8 mouse cellular contexts compared by ENCODE assay signal in genomic region chr11:89301331-89302055, GRCm38 (mm10). TPM values are rescaled to one million over a fixed set of nuclear protein-coding genes. Genes with fewer than 3 reads are reported as not detected.
DNase-seq lines count a peak whose midpoint lies in the region; ATAC-seq and TF ChIP-seq lines count a peak whose summit lies in the region.

No protein-coding gene starts in this region.

- H3K27ac ChIP-seq in embryonic facial prominence, embryonic 15.5 days (replicated peaks), result peak overlapping the region; percentile 85
- H3K27ac ChIP-seq in hindbrain, embryonic 13.5 days, result peak overlapping the region; percentile 88
- H3K27ac ChIP-seq in limb, embryonic 15.5 days, result peak overlapping the region; percentile 89
- H3K27ac ChIP-seq in olfactory bulb, adult 2 months (ENCODE audit: insufficient read depth, low read depth, low read length), result peak overlapping the region; percentile 59

- peaks cover 72% of the 10 kb centered on the region for H3K9me3 ChIP-seq in G1E (replicated peaks)
- no peaks in the 10 kb centered on the region for H3K9me3 ChIP-seq in embryonic facial prominence, embryonic 15.5 days (replicated peaks)
- no peaks in the 10 kb centered on the region for H3K9me3 ChIP-seq in hindbrain, embryonic 13.5 days
- H3K9me3 ChIP-seq in limb, embryonic 15.5 days, result no peaks in the 10 kb centered on the region

- no peak for TF ChIP-seq CTCF in G1E (IDR thresholded peaks at IDR 0.05; ENCODE audit: low read depth, low read length)
- no peak for TF ChIP-seq CTCF in olfactory bulb, adult 2 months (IDR thresholded peaks at IDR 0.05; ENCODE audit: insufficient read depth, low read depth, low read length)

- no peak for ATAC-seq in G1E (ENCODE audit: extremely low read depth, insufficient number of reproducible peaks, low FRiP score, poor library complexity, severe bottlenecking)
- no peak for ATAC-seq in embryonic facial prominence, embryonic 15.5 days (ENCODE audit: insufficient number of reproducible peaks, low FRiP score, low TSS enrichment, low read depth)
- ATAC-seq in hindbrain, embryonic 13.5 days (ENCODE audit: low FRiP score), result no peak
- no peak for ATAC-seq in limb, embryonic 15.5 days (ENCODE audit: insufficient number of reproducible peaks, low FRiP score, low TSS enrichment, low read depth)
- ATAC-seq in erythroblast, adult 5-6 weeks (replicated peaks; ENCODE audit: low FRiP score, poor library complexity, severe bottlenecking), result no peak

- peak overlapping the region; percentile 93 for H3K4me2 ChIP-seq in embryonic facial prominence, embryonic 15.5 days (replicated peaks)
- H3K4me2 ChIP-seq in hindbrain, embryonic 13.5 days, result peak overlapping the region; percentile 94
- peak overlapping the region; percentile 94 for H3K4me2 ChIP-seq in limb, embryonic 15.5 days

- H3K36me3 ChIP-seq in G1E (replicated peaks), result no peaks in the 10 kb centered on the region
- H3K36me3 ChIP-seq in embryonic facial prominence, embryonic 15.5 days, result no peaks in the 10 kb centered on the region
- no peaks in the 10 kb centered on the region for H3K36me3 ChIP-seq in hindbrain, embryonic 13.5 days
- H3K36me3 ChIP-seq in limb, embryonic 15.5 days, result no peaks in the 10 kb centered on the region

- no peaks in the 10 kb centered on the region for H3K4me1 ChIP-seq in G1E (ENCODE audit: insufficient read depth, low read depth, low read length)
- H3K4me1 ChIP-seq in embryonic facial prominence, embryonic 15.5 days, result peaks cover 34% of the 10 kb centered on the region
- peaks cover 34% of the 10 kb centered on the region for H3K4me1 ChIP-seq in hindbrain, embryonic 13.5 days (replicated peaks)
- H3K4me1 ChIP-seq in limb, embryonic 15.5 days, result peaks cover 39% of the 10 kb centered on the region
- H3K4me1 ChIP-seq in olfactory bulb, adult 2 months (ENCODE audit: control insufficient read depth, insufficient read depth, low read length), result peaks cover 16% of the 10 kb centered on the region

- H3K4me3 ChIP-seq in G1E (ENCODE audit: low read depth, low read length), result peak overlapping the region; percentile 9; the same call in 1 of the 2 replicates
- peak overlapping the region; percentile 77 for H3K4me3 ChIP-seq in embryonic facial prominence, embryonic 15.5 days (replicated peaks)
- peak overlapping the region; percentile 69 for H3K4me3 ChIP-seq in hindbrain, embryonic 13.5 days
- peak overlapping the region; percentile 76 for H3K4me3 ChIP-seq in limb, embryonic 15.5 days
- peak overlapping the region; percentile 69 for H3K4me3 ChIP-seq in olfactory bulb, adult 2 months (ENCODE audit: insufficient read depth, low read depth, low read length)

- WGBS in embryonic facial prominence, embryonic 15.5 days, result under 1% methylated on average over 53 of the region's 53 CpGs
- WGBS in hindbrain, embryonic 13.5 days, result under 1% methylated on average over 44 of the region's 53 CpGs
- under 1% methylated on average over 53 of the region's 53 CpGs for WGBS in limb, embryonic 15.5 days
- under 1% methylated on average over 53 of the region's 53 CpGs for WGBS in olfactory bulb, adult 2 months

- H3K27me3 ChIP-seq in G1E (ENCODE audit: insufficient read depth, low read length), result no peaks in the 10 kb centered on the region
- peaks cover 11% of the 10 kb centered on the region for H3K27me3 ChIP-seq in embryonic facial prominence, embryonic 15.5 days
- peaks cover 15% of the 10 kb centered on the region; the same call in 1 of the 2 replicates for H3K27me3 ChIP-seq in hindbrain, embryonic 13.5 days
- peaks cover 19% of the 10 kb centered on the region; the same call in 1 of the 2 replicates for H3K27me3 ChIP-seq in limb, embryonic 15.5 days

- peak overlapping the region; percentile 57 for H3K9ac ChIP-seq in embryonic facial prominence, embryonic 15.5 days
- H3K9ac ChIP-seq in hindbrain, embryonic 13.5 days, result peak overlapping the region; percentile 79
- H3K9ac ChIP-seq in limb, embryonic 15.5 days, result peak overlapping the region; percentile 61

- peak; percentile 89 for DNase-seq in heart, adult 11 months
- no peak for DNase-seq in heart, adult 9 months (ENCODE audit: low spot score in 2 of 2)
- DNase-seq in G1E (ENCODE audit: low spot score), result no peak

- no peak for TF ChIP-seq POLR2A in olfactory bulb, adult 2 months (IDR thresholded peaks at IDR 0.05; ENCODE audit: insufficient read depth, low read depth, low read length)

RNA-seq across cellular contexts. Expression of gene Nog, which starts 0.6 kb away (rescaled TPM):
- total RNA-seq in G1E (2014; fragmentation: Nextera tagmentation) (not detected in 2 replicates), G1E (2017) (0.06 TPM in 1 of 2 replicates, not detected in the other)
- polyA plus RNA-seq in G1E (2012), result not detected in 2 replicates
- polyA plus RNA-seq in embryonic facial prominence, embryonic 15.5 days (2015; fragmentation: Nextera tagmentation; extraction: Ambion mirVana), result 5.3 and 5.6 TPM in 2 replicates
- polyA plus RNA-seq in hindbrain, embryonic 13.5 days (2015; fragmentation: Nextera tagmentation; extraction: Ambion mirVana), result 2.0 and 2.7 TPM in 2 replicates
- 4.1 and 4.3 TPM in 2 replicates for polyA plus RNA-seq in limb, embryonic 15.5 days (2015; fragmentation: Nextera tagmentation; extraction: Ambion mirVana)
- polyA plus RNA-seq in olfactory bulb, adult 2 months (2012; ENCODE audit: insufficient read depth, insufficient read length, low replicate concordance, missing spikeins), result not detected in 2 replicates
- total RNA-seq in erythroblast, adult 5-6 weeks (2015; ENCODE audit: low replicate concordance), result not detected in 2 replicates
- total RNA-seq in erythroblast, adult 5-6 weeks (2017; ENCODE audit: low replicate concordance), result not detected in 2 replicates

Comparison
In these comparisons a context has a peak if more than half of its experiments do, and no peak if none do; other contexts are left out.
1. H3K4me3 ChIP-seq: peak in every context shown above with its lines; median percentile 77 in embryonic facial prominence, embryonic 15.5 days; 76 in limb, embryonic 15.5 days; 69 in hindbrain, embryonic 13.5 days; 69 in olfactory bulb, adult 2 months; 9 in G1E.